Mouse (Mus musculus) heart, postnatal 0 days (tissue): Measurements from ENCODE around the gene Apold1.

Source experiments
- CTCF ChIP-seq: IDR thresholded peaks from 2 replicates; pipeline ENCODE4 v1.5.1; 2016; ENCODE audit warnings: antibody characterized with exemption, control low read depth, low read depth
- EP300 ChIP-seq: IDR thresholded peaks from 2 replicates; pipeline ENCODE4 v1.6.1; 2016; ENCODE audit warnings: antibody characterized with exemption, low read depth

GRCm38 (mm10) chr6:135021633-135022032 lies 40.1 kb downstream of the Apold1 start:
- no peak for TF ChIP-seq CTCF
- no peak for TF ChIP-seq EP300
